Mouse (Mus musculus): ENCODE measurements around the gene Taf15. TPM values are rescaled to one million over a fixed set of nuclear protein-coding genes. Genes with fewer than 3 reads are reported as not detected.

The Taf15 gene
- total and polyA plus RNA-seq, 3 experiments = 31.8 to 236 TPM; not detected in 1

GRCm38 (mm10) chr11:83540931-83541330 is 68.0 kb downstream of the Taf15 start:
- Histone ChIP-seq H3K4me3 (ENCODE audit: control insufficient read depth in 1 of 2, insufficient read depth in 1 of 2, low read depth in 2 of 2, low read length in 2 of 2) (no peak overlapping the region), H3K27ac (ENCODE audit: control insufficient read depth, low read depth, low read length) (no peak overlapping the region), H3K79me2 (ENCODE audit: control insufficient read depth, insufficient read depth, low read length, poor library complexity) (no peaks in the 10 kb centered on the region), H3K4me1 (ENCODE audit: control insufficient read depth in 1 of 2, insufficient read depth in 2 of 2, low read length in 2 of 2) (0 out of 4 replicates have a peak, but pooled peaks cover 0 to 3% of the 10 kb centered on the region in 2 experiments), H3K27me3 (ENCODE audit: control insufficient read depth in 1 of 2, insufficient read depth in 2 of 2, low read length in 2 of 2) (no peaks in the 10 kb centered on the region; a peak in 1 of 4 replicates), H3K9me3 (replicated peaks; ENCODE audit: insufficient read depth, low read length) (no peaks in the 10 kb centered on the region), H3K9ac (ENCODE audit: control insufficient read depth, low read depth, low read length, poor library complexity, severe bottlenecking) (no peak overlapping the region), H3K36me3 (ENCODE audit: control insufficient read depth in 1 of 2, insufficient read depth in 2 of 2, low read length in 2 of 2) (no peaks in the 10 kb centered on the region)
- DNase-seq (ENCODE audit: low read depth, low spot score) = no peak
- TF ChIP-seq MAFK (IDR thresholded peaks at IDR 0.05; ENCODE audit: borderline replicate concordance, low read depth, low read length) = peak; percentile 71; the same call in 1 of the 2 replicates
- 0 out of 2 replicates have a peak, but pooled peaks have one; percentile 5 for TF ChIP-seq ZKSCAN1 (IDR thresholded peaks at IDR 0.05; ENCODE audit: low read depth, low read length)
- no peak for TF ChIP-seq TAL1 (IDR thresholded peaks at IDR 0.05; ENCODE audit: low read length)

GRCm38 (mm10) chr11:83541415-83541814 is 68.5 kb downstream of the Taf15 start:
- Histone ChIP-seq H3K27me3 (ENCODE audit: control insufficient read depth in 1 of 2, insufficient read depth in 2 of 2, low read length in 2 of 2) (no peaks in the 10 kb centered on the region; a peak in 1 of 4 replicates), H3K36me3 (ENCODE audit: control insufficient read depth in 1 of 2, insufficient read depth in 2 of 2, low read length in 2 of 2) (no peaks in the 10 kb centered on the region), H3K9me3 (replicated peaks; ENCODE audit: insufficient read depth, low read length) (no peaks in the 10 kb centered on the region), H3K27ac (ENCODE audit: control insufficient read depth, low read depth, low read length) (no peak overlapping the region), H3K4me3 (ENCODE audit: control insufficient read depth in 1 of 2, insufficient read depth in 1 of 2, low read depth in 2 of 2, low read length in 2 of 2) (no peak overlapping the region), H3K4me1 (ENCODE audit: control insufficient read depth in 1 of 2, insufficient read depth in 2 of 2, low read length in 2 of 2) (0 out of 4 replicates have a peak, but pooled peaks cover 0 to 3% of the 10 kb centered on the region in 2 experiments), H3K9ac (ENCODE audit: control insufficient read depth, low read depth, low read length, poor library complexity, severe bottlenecking) (no peak overlapping the region), H3K79me2 (ENCODE audit: control insufficient read depth, insufficient read depth, low read length, poor library complexity) (no peaks in the 10 kb centered on the region)
- TF ChIP-seq MAFK (IDR thresholded peaks at IDR 0.05; ENCODE audit: borderline replicate concordance, low read depth, low read length) (peak; percentile 60; the same call in 1 of the 2 replicates), ZNF384 (IDR thresholded peaks at IDR 0.05; ENCODE audit: low read depth, low read length) (no peak), USF1 (IDR thresholded peaks at IDR 0.05; ENCODE audit: low read depth, low read length) (no peak), JUND (IDR thresholded peaks at IDR 0.05; ENCODE audit: low read depth, low read length) (no peak), SIN3A (IDR thresholded peaks at IDR 0.05; ENCODE audit: low read length) (no peak), RAD21 (IDR thresholded peaks at IDR 0.05; ENCODE audit: low read depth, low read length) (no peak)
- no peak for DNase-seq (ENCODE audit: low read depth, low spot score)

DNA sequence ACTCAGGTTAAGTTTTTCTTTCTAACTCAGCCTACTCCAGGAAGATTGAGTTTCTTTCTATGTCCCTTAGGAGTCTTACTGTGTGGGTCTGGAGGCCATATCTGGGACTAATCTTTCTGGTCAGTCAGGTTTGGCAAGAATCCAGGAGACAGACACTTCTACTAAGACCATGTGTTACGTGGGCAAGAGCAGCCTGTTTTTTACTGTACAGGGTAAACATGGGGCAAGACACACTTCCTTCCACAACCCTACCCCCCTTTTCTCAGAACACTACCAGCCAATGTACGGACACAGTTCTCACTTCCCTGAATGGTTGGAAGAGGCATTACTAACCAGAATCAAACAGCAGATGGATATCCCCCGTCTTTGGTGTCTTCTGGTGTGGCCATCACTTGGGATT is 71.3 kb downstream of the Taf15 start:
- no peak for TF ChIP-seq NRF1 (IDR thresholded peaks at IDR 0.05; ENCODE audit: insufficient read depth, low read depth, low read length, poor library complexity, severe bottlenecking)
- no peak for TF ChIP-seq ETS1 (IDR thresholded peaks at IDR 0.05; ENCODE audit: low read depth, low read length)
- no peak for TF ChIP-seq TAL1 (IDR thresholded peaks at IDR 0.05; ENCODE audit: low read length)
- no peak for TF ChIP-seq POLR2AphosphoS2 (IDR thresholded peaks at IDR 0.05; ENCODE audit: low read length)
- TF ChIP-seq USF1 (IDR thresholded peaks at IDR 0.05; ENCODE audit: low read depth, low read length) = no peak
- no peak for TF ChIP-seq MAFK (IDR thresholded peaks at IDR 0.05; ENCODE audit: borderline replicate concordance, low read depth, low read length)
- no peak for TF ChIP-seq MAX (IDR thresholded peaks at IDR 0.05; ENCODE audit: low read length)
- no peak for TF ChIP-seq MYC (IDR thresholded peaks at IDR 0.05; ENCODE audit: low read depth, low read length)
- no peak for TF ChIP-seq ZMIZ1 (IDR thresholded peaks at IDR 0.05; ENCODE audit: low read depth, low read length)
- TF ChIP-seq HCFC1 (IDR thresholded peaks at IDR 0.05; ENCODE audit: low read depth, low read length) = no peak
- no peak for TF ChIP-seq KAT2A (conservative IDR thresholded peaks at IDR 0.05; ENCODE audit: low read depth, low read length)
- no peak overlapping the region for H3K4me3 ChIP-seq (ENCODE audit: control insufficient read depth in 1 of 2, insufficient read depth in 1 of 2, low read depth in 2 of 2, low read length in 2 of 2)
- no peak overlapping the region for H3K27ac ChIP-seq (ENCODE audit: control insufficient read depth, low read depth, low read length)
- H3K79me2 ChIP-seq (ENCODE audit: control insufficient read depth, insufficient read depth, low read length, poor library complexity) = no peaks in the 10 kb centered on the region
- no peaks in the 10 kb centered on the region; a peak in 1 of 4 replicates for H3K36me3 ChIP-seq (ENCODE audit: control insufficient read depth in 1 of 2, insufficient read depth in 2 of 2, low read length in 2 of 2)
- peaks cover 0 to under 1% of the 10 kb centered on the region in 2 experiments; a peak in 1 of 4 replicates for H3K4me1 ChIP-seq (ENCODE audit: control insufficient read depth in 1 of 2, insufficient read depth in 2 of 2, low read length in 2 of 2)
- H3K9ac ChIP-seq (ENCODE audit: control insufficient read depth, low read depth, low read length, poor library complexity, severe bottlenecking) = no peak overlapping the region
- no peaks in the 10 kb centered on the region for H3K9me3 ChIP-seq (replicated peaks; ENCODE audit: insufficient read depth, low read length)
- DNase-seq (ENCODE audit: low read depth, low spot score) = no peak
- H3K27me3 ChIP-seq (ENCODE audit: control insufficient read depth in 1 of 2, insufficient read depth in 2 of 2, low read length in 2 of 2) = no peaks in the 10 kb centered on the region; a peak in 1 of 4 replicates

Data from MEL (cell line).